Mouse (Mus musculus) right cerebral cortex, postnatal 36 days (tissue): ENCODE results near the gene Areg.

Experiments used
- DNase-seq, 2 experiments: peaks; one replicate each; pipeline ENCODE4 v3.0.0; 2022; ENCODE audit warnings: low spot score in 2 of 2, mixed read lengths in 1 of 2

Gene Areg

DNA sequence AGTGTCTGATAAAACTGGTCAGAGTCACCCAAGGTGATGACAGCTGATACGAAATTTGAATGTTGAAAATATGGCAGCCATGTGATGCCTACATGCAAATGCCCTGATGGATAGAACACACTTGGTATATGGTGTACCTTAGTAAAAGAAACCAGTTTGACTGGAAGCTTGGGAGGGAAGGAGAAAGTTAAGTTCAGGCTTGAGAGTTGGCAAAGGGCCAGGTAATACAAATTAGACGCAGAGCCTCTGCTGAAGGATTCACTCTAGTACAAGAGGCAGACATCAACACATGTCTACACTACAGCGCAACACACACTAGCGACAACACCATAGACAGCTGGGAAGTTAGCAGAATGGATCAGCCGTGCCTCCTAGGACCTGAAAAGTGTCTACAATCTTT, 27.2 kb downstream of the Areg start:
- no peak for DNase-seq

DNA sequence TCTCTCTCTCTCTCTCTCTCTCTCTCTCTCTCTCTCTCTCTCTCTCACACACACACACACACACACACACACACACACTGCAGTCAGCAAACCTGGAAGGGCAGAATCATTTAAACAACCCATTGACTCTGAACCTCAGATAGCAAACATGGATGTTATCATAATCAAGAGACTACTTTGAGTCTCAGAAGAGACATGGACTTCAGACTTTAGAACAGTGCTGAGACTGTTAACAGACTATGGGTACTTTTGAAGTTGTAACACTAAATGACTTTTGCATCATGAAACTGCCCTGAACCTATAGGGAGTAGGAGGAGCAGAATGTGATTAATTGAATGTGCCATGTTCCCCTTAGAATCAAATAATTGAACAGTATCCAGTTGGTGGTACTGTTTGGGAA, 37.0 kb downstream of the Areg start:
- no peak for DNase-seq

DNA sequence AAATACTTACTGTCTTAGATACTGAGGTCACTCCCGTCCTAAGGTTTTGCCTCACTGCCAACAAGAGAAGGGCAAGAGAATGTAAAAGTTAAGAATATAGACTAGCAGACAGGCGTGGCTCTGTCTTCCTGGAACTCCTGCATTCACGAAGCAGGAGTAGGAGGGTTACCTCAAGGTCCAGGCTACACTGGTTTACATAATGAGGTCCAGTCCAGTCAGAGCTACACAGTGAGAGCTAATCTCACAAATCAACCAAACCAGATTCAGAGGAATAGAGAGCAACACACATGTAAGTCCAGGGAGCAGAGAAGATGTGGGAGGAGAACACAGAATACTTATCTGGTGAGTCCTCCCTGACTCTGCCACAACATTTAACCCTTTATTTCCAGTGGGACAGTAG, 55.2 kb downstream of the Areg start:
- DNase-seq, result no peak
